ENCODE assay signal across 9 mouse cellular contexts in the genomic region with DNA sequence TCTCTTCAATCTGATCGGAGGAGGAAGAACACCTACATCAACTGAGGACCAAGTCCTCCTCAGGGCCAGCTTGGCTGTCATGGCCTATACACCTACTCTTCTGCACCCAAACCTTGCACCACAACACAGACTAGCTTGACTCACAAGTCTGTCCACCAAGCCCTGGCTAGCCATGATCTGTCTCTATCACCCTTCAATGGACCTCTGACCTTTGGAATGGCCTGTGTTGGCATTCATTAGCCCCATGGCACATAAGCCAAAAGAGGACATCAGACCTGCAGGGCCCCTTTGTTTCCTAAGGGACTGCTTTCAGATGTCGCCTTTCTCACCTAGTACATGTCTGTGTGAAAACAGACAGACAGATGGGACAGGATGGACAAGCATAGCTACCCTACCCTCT. TPM values are rescaled to one million over a fixed set of nuclear protein-coding genes. Genes with fewer than 3 reads are reported as not detected.
DNase-seq lines count a peak whose midpoint lies in the region; ATAC-seq and TF ChIP-seq lines count a peak whose summit lies in the region.
"Had no signal": no experiment of that assay in that cellular context is flagged by ENCODE, and none has a peak within 500 bp of the region (broad histone marks: within the 10 kb centered on the region; RNA-seq: fewer than 3 reads in every experiment).

No protein-coding gene starts in this region.

- peaks cover 28% of the 10 kb centered on the region for H3K36me3 ChIP-seq in heart, embryonic 10.5 days
- peaks cover 33% of the 10 kb centered on the region for H3K36me3 ChIP-seq in ES-E14 (ENCODE audit: control insufficient read depth, insufficient read depth, low read length, poor library complexity, severe bottlenecking)
- peaks cover 19% of the 10 kb centered on the region for H3K36me3 ChIP-seq in liver, postnatal 0 days (replicated peaks; ENCODE audit: insufficient read depth, low read length)

- no peaks in the 10 kb centered on the region for H3K9me3 ChIP-seq in heart, embryonic 10.5 days
- no peaks in the 10 kb centered on the region for H3K9me3 ChIP-seq in ES-E14 (ENCODE audit: control insufficient read depth, insufficient read depth, low read depth, low read length)
- H3K9me3 ChIP-seq in liver, postnatal 0 days (ENCODE audit: low read length): no peaks in the 10 kb centered on the region

- peak overlapping the region; percentile 74 for H3K27ac ChIP-seq in heart, embryonic 10.5 days
- H3K27ac ChIP-seq in ES-E14 (ENCODE audit: insufficient read depth, low read depth, low read length, poor library complexity, severe bottlenecking): peak overlapping the region; percentile 66
- H3K27ac ChIP-seq in liver, postnatal 0 days (ENCODE audit: low read depth): peak overlapping the region; percentile 88

- in situ Hi-C loops in ES-E14 (cut with MboI; ENCODE audit: low sequenced_read_pairs in 2 of 2, unreplicated experiment in 2 of 2): no loop called here

- no peaks in the 10 kb centered on the region for H3K27me3 ChIP-seq in heart, embryonic 10.5 days (ENCODE audit: insufficient read depth, poor library complexity, severe bottlenecking)
- H3K27me3 ChIP-seq in liver, postnatal 0 days (ENCODE audit: insufficient read depth, low read length): no peaks in the 10 kb centered on the region

- peak overlapping the region; percentile 64 for H3K4me2 ChIP-seq in liver, postnatal 0 days (ENCODE audit: low read depth, low read length)

- WGBS in heart, embryonic 10.5 days: 90% methylated on average over 2 of the region's 2 CpGs
- WGBS in liver, postnatal 0 days (ENCODE audit: insufficient replicate concordance): 88% methylated on average over 2 of the region's 2 CpGs

- H3K4me1 ChIP-seq in heart, embryonic 10.5 days: peaks cover 70% of the 10 kb centered on the region
- peaks cover 3 to 22% of the 10 kb centered on the region in 2 experiments; a peak in 3 of 4 replicates for H3K4me1 ChIP-seq in ES-E14 (ENCODE audit: control insufficient read depth in 2 of 2, insufficient read depth in 2 of 2, low read length in 2 of 2, poor library complexity in 1 of 2)
- H3K4me1 ChIP-seq in liver, postnatal 0 days (ENCODE audit: insufficient read depth): peaks cover 50% of the 10 kb centered on the region

- DNase-seq in heart, embryonic 10.5 days (ENCODE audit: low spot score): no peak
- no peak for DNase-seq in heart, postnatal 10 days
- DNase-seq in ES-E14 (ENCODE audit: low read depth, low spot score): no peak
- peak; percentile 46 for DNase-seq in induced T-regulatory cell, adult 2 months (ENCODE audit: low read depth)
- no peak for DNase-seq in liver, postnatal 0 days
- no peak for DNase-seq in ovary, postnatal 36 days (ENCODE audit: low spot score)
- DNase-seq: heart, adult 11 months had no signal

- H3K4me3 ChIP-seq in heart, embryonic 10.5 days: no peak overlapping the region
- no peak overlapping the region for H3K4me3 ChIP-seq in ES-E14 (ENCODE audit: insufficient read depth in 1 of 2, low read depth in 1 of 2, low read length in 2 of 2, poor library complexity in 1 of 2, severe bottlenecking in 1 of 2)
- no peak overlapping the region for H3K4me3 ChIP-seq in liver, postnatal 0 days (ENCODE audit: low read depth, low read length)

- intact Hi-C loops in heart, postnatal 10 days (cut with DNase I): loop anchor here (2.0 kb wide), 2 partner anchors 14 to 52 kb away; no protein-coding TSS in a partner anchor

- no peak overlapping the region for H3K9ac ChIP-seq in ES-E14 (ENCODE audit: insufficient read depth, low read depth, low read length, poor library complexity, severe bottlenecking)
- H3K9ac ChIP-seq in liver, postnatal 0 days (replicated peaks): 0 out of 2 replicates have a peak overlapping the region, but pooled peaks have one; percentile 22

- ATAC-seq in liver, postnatal 0 days: peak; percentile 52
- no peak for ATAC-seq in activated CD4-positive, CD25-positive, alpha-beta regulatory T cell, adult 4 months
- ATAC-seq in granulocyte monocyte progenitor cell, adult 5-6 weeks (replicated peaks; ENCODE audit: poor library complexity, severe bottlenecking): no peak

- TF ChIP-seq CTCF in liver, postnatal 0 days (IDR thresholded peaks at IDR 0.05; ENCODE audit: low read depth): no peak

- no peak for TF ChIP-seq EP300 in liver, postnatal 0 days (IDR thresholded peaks at IDR 0.05; ENCODE audit: low read depth)

TF ChIP-seq in ES-E14, 5 proteins besides CTCF, POLR2A, EP300 and RAD21:
- TF ChIP-seq HCFC1 (IDR thresholded peaks at IDR 0.05; ENCODE audit: borderline replicate concordance, insufficient read depth, low read length) (no peak), CHD2 (IDR thresholded peaks at IDR 0.05; ENCODE audit: low read depth, low read length) (no peak), ZC3H11A (IDR thresholded peaks at IDR 0.05; ENCODE audit: borderline replicate concordance, low read depth, low read length) (no peak), MAFK (IDR thresholded peaks at IDR 0.05; ENCODE audit: insufficient read depth, low read depth, low read length) (no peak), ZNF384 (IDR thresholded peaks at IDR 0.05; ENCODE audit: low read depth, low read length) (no peak)

RNA-seq across cellular contexts. Expression of a gene that starts 18.6 kb away (rescaled TPM):
- 6.7 and 8.7 TPM in 2 replicates for polyA plus RNA-seq in heart, embryonic 10.5 days (2016; fragmentation: Nextera tagmentation; extraction: Ambion mirVana)
- 10 to 100 TPM in 1 of 2 experiments, 1 to 10 TPM in 1; 9.1 to 10.1 TPM for total RNA-seq in heart, postnatal 10 days (2021)
- total RNA-seq in ES-E14 (2012; rRNA removed): 7.0 and 8.5 TPM in 2 replicates
- polyA plus RNA-seq in liver, postnatal 0 days (2015; fragmentation: Nextera tagmentation; extraction: Ambion mirVana): 0.72 and 0.89 TPM in 2 replicates
- under 1 TPM in 1 of 2 experiments, not detected in 1; 0.82 TPM for polyA plus RNA-seq in activated CD4-positive, CD25-positive, alpha-beta regulatory T cell, adult 4 months (2017; shearing (Covaris generic))
- 2.7 TPM in 1 of 2 replicates, not detected in the other for total RNA-seq in granulocyte monocyte progenitor cell, adult 5-6 weeks (2014; fragmentation: Nextera tagmentation)
- not detected in 2 replicates for total RNA-seq in granulocyte monocyte progenitor cell, adult 5-6 weeks (2017)

RNA-seq across cellular contexts. Expression of a gene that starts 18.8 kb away (rescaled TPM):
- polyA plus RNA-seq in heart, embryonic 10.5 days (2016; fragmentation: Nextera tagmentation; extraction: Ambion mirVana): 217 and 256 TPM in 2 replicates
- 100 to 1,000 TPM; 376 to 397 TPM for total RNA-seq in heart, postnatal 10 days (2021)
- total RNA-seq in ES-E14 (2012; rRNA removed): 146 and 243 TPM in 2 replicates
- polyA plus RNA-seq in liver, postnatal 0 days (2015; fragmentation: Nextera tagmentation; extraction: Ambion mirVana): 152 TPM in 2 replicates
- polyA plus RNA-seq in activated CD4-positive, CD25-positive, alpha-beta regulatory T cell, adult 4 months (2017; shearing (Covaris generic)): 100 to 1,000 TPM; 231 to 276 TPM
- 76.7 and 98.5 TPM in 2 replicates for total RNA-seq in granulocyte monocyte progenitor cell, adult 5-6 weeks (2014; fragmentation: Nextera tagmentation)
- 107 and 110 TPM in 2 replicates for total RNA-seq in granulocyte monocyte progenitor cell, adult 5-6 weeks (2017)

RNA-seq across cellular contexts. Expression of a gene that starts 19.2 kb away (rescaled TPM):
- 2.7 and 2.9 TPM in 2 replicates for polyA plus RNA-seq in heart, embryonic 10.5 days (2016; fragmentation: Nextera tagmentation; extraction: Ambion mirVana)
- under 1 TPM; 0.25 to 0.31 TPM for total RNA-seq in heart, postnatal 10 days (2021)
- 2.5 and 4.0 TPM in 2 replicates for total RNA-seq in ES-E14 (2012; rRNA removed)
- polyA plus RNA-seq in liver, postnatal 0 days (2015; fragmentation: Nextera tagmentation; extraction: Ambion mirVana): 1.3 and 1.7 TPM in 2 replicates
- polyA plus RNA-seq in activated CD4-positive, CD25-positive, alpha-beta regulatory T cell, adult 4 months (2017; shearing (Covaris generic)): not detected
- total RNA-seq in granulocyte monocyte progenitor cell, adult 5-6 weeks (2014; fragmentation: Nextera tagmentation): 0.73 TPM in 1 of 2 replicates, not detected in the other
- total RNA-seq in granulocyte monocyte progenitor cell, adult 5-6 weeks (2017): 1.5 and 2.5 TPM in 2 replicates

RNA-seq across cellular contexts. Expression of a gene that starts 33.7 kb away (rescaled TPM):
- 0.48 and 0.63 TPM in 2 replicates for polyA plus RNA-seq in heart, embryonic 10.5 days (2016; fragmentation: Nextera tagmentation; extraction: Ambion mirVana)
- total RNA-seq in heart, postnatal 10 days (2021): 1 to 10 TPM; 1.2 to 1.3 TPM
- total RNA-seq in ES-E14 (2012; rRNA removed): 7.3 and 10.7 TPM in 2 replicates
- 0.02 TPM in 1 of 2 replicates, not detected in the other for polyA plus RNA-seq in liver, postnatal 0 days (2015; fragmentation: Nextera tagmentation; extraction: Ambion mirVana)
- polyA plus RNA-seq in activated CD4-positive, CD25-positive, alpha-beta regulatory T cell, adult 4 months (2017; shearing (Covaris generic)): not detected
- not detected in 2 replicates for total RNA-seq in granulocyte monocyte progenitor cell, adult 5-6 weeks (2014; fragmentation: Nextera tagmentation)
- total RNA-seq in granulocyte monocyte progenitor cell, adult 5-6 weeks (2017): not detected in 2 replicates
